Mouse (Mus musculus) midbrain, embryonic 11.5 days (tissue): ENCODE results near the gene Rtp4. TPM values are rescaled to one million over a fixed set of nuclear protein-coding genes. Genes with fewer than 3 reads are reported as not detected.

Source experiments
- ATAC-seq: fragments of 200-750 bp; cut with Nextera tagmentation; 2 replicates; pipeline ENCODE4 v1.8.0; 2017; ENCODE audit warnings: moderate TSS enrichment, moderate library complexity; ENCODE audit not compliant: low FRiP score
- DNase-seq: peaks from one replicate; pipeline ENCODE4 v3.0.0; 2015; ENCODE audit warnings: low spot score; ENCODE audit errors: missing footprints
- H3K27ac ChIP-seq: fragments of 300-500 bp; sonication (generic); 2 replicates; pipeline ENCODE4 v1.5.1; 2014; ENCODE audit warnings: low read depth, low read length
- H3K27me3 ChIP-seq: fragments of 300-500 bp; sonication (generic); 2 replicates; pipeline ENCODE4 v1.6.1; 2014; ENCODE audit warnings: mild to moderate bottlenecking, low read length, moderate library complexity, mixed read lengths; ENCODE audit not compliant: control insufficient read depth, insufficient read depth
- H3K36me3 ChIP-seq: fragments of 300-500 bp; sonication (generic); 2 replicates; pipeline ENCODE4 v1.6.1; 2014; ENCODE audit warnings: mild to moderate bottlenecking, low read length, moderate library complexity, mixed read lengths; ENCODE audit not compliant: control insufficient read depth, insufficient read depth
- H3K4me1 ChIP-seq: fragments of 300-500 bp; sonication (generic); 2 replicates; pipeline ENCODE4 v1.6.1; 2014; ENCODE audit warnings: low read length; ENCODE audit not compliant: control insufficient read depth, insufficient read depth
- H3K4me2 ChIP-seq: fragments of 300-500 bp; sonication (generic); 2 replicates; pipeline ENCODE4 v1.6.1; 2014; ENCODE audit warnings: mild to moderate bottlenecking, moderate library complexity
- H3K4me3 ChIP-seq: fragments of 300-500 bp; sonication (generic); 2 replicates; pipeline ENCODE4 v1.5.1; 2014; ENCODE audit warnings: low read depth, low read length
- H3K9ac ChIP-seq: fragments of 300-500 bp; sonication (generic); 2 replicates; pipeline ENCODE4 v1.6.1; 2014; ENCODE audit warnings: low read length
- H3K9me3 ChIP-seq: fragments of 300-500 bp; sonication (generic); 2 replicates; pipeline ENCODE4 v1.6.1; 2016; ENCODE audit warnings: low read length; ENCODE audit not compliant: control insufficient read depth
- WGBS: fragments of 180-500 bp; shearing (Covaris S2); extraction: QIAGEN DNeasy Blood & Tissue Kit; methylation state at CpG from one replicate; pipeline ENCODE4 v1.1.7; 2014; 5-methylcytosine and 5-hydroxymethylcytosine counted together
- polyA plus RNA-seq: library from polyadenylated mRNA; unstranded; fragments of >200 nt; fragmentation: Nextera tagmentation; extraction: Ambion mirVana; gene quantifications from 2 replicates; pipeline ENCODE4 v1.2.1, GENCODE M21; 2014

Rtp4 gene
- polyA plus RNA-seq, 1 experiment from 2014 or later = 2.2 TPM

- WGBS = 85% methylated on average over 10 of the region's 10 CpGs
- Histone ChIP-seq H3K27me3 (no peaks in the 10 kb centered on the region), H3K9me3 (no peaks in the 10 kb centered on the region), H3K4me2 (peak overlapping the region; percentile 56), H3K4me3 (no peak overlapping the region), H3K36me3 (no peaks in the 10 kb centered on the region), H3K9ac (no peak overlapping the region), H3K4me1 (peaks cover 5% of the 10 kb centered on the region; the same call in 1 of the 2 replicates), H3K27ac (no peak overlapping the region)
- peak; percentile 54 for DNase-seq
- no peak for ATAC-seq
Measured at GRCm38 (mm10) chr16:23518567-23519369, 1.3 kb upstream of the Rtp4 start.

- WGBS = 13% methylated on average over 1 of the region's 1 CpGs
- ATAC-seq = no peak
- Histone ChIP-seq H3K9ac (peak overlapping the region; percentile 76), H3K27ac (peak overlapping the region; percentile 81; the same call in 1 of the 2 replicates), H3K36me3 (no peaks in the 10 kb centered on the region), H3K4me2 (peak overlapping the region; percentile 56), H3K9me3 (no peaks in the 10 kb centered on the region), H3K27me3 (no peaks in the 10 kb centered on the region), H3K4me3 (peak overlapping the region; percentile 40), H3K4me1 (peaks cover 5% of the 10 kb centered on the region; the same call in 1 of the 2 replicates)
- DNase-seq = peak; percentile 85
Measured at GRCm38 (mm10) chr16:23519771-23520170, 320 bp upstream of the Rtp4 start.

- peaks cover 4% of the 10 kb centered on the region; the same call in 1 of the 2 replicates for H3K9me3 ChIP-seq
- 23% methylated on average over 5 of the region's 5 CpGs for WGBS
- no peak overlapping the region for H3K4me3 ChIP-seq
- peak overlapping the region; percentile 24; the same call in 1 of the 2 replicates for H3K9ac ChIP-seq
- DNase-seq (peak; percentile 88), ATAC-seq (peak; percentile 31; the same call in 1 of the 2 replicates)
- no peaks in the 10 kb centered on the region for H3K27me3 ChIP-seq
- H3K27ac ChIP-seq = peak overlapping the region; percentile 81
- H3K4me2 ChIP-seq = peak overlapping the region; percentile 56
- peaks cover 5% of the 10 kb centered on the region; the same call in 1 of the 2 replicates for H3K4me1 ChIP-seq
- H3K36me3 ChIP-seq = no peaks in the 10 kb centered on the region
Measured at GRCm38 (mm10) chr16:23521092-23521491, 1.0 kb downstream of the Rtp4 start.

- Histone ChIP-seq H3K4me2 (no peak overlapping the region), H3K9me3 (peaks cover 4% of the 10 kb centered on the region; the same call in 1 of the 2 replicates), H3K27ac (no peak overlapping the region), H3K36me3 (no peaks in the 10 kb centered on the region), H3K27me3 (no peaks in the 10 kb centered on the region), H3K4me1 (peaks cover 5% of the 10 kb centered on the region; the same call in 1 of the 2 replicates), H3K4me3 (no peak overlapping the region), H3K9ac (no peak overlapping the region)
- WGBS = 90% methylated on average over 5 of the region's 5 CpGs
- DNase-seq = peak; percentile 60
- no peak for ATAC-seq
Measured at GRCm38 (mm10) chr16:23522081-23522480, 2.0 kb downstream of the Rtp4 start.

- WGBS = 87% methylated on average over 4 of the region's 4 CpGs
- ATAC-seq (no peak), DNase-seq (no peak)
- no peak overlapping the region for H3K9ac ChIP-seq
- no peaks in the 10 kb centered on the region for H3K27me3 ChIP-seq
- H3K9me3 ChIP-seq = peaks cover 4% of the 10 kb centered on the region; the same call in 1 of the 2 replicates
- no peak overlapping the region for H3K4me3 ChIP-seq
- H3K36me3 ChIP-seq = no peaks in the 10 kb centered on the region
- H3K4me2 ChIP-seq = no peak overlapping the region
- H3K4me1 ChIP-seq = no peaks in the 10 kb centered on the region
- H3K27ac ChIP-seq = no peak overlapping the region
Measured at GRCm38 (mm10) chr16:23529186-23529585, 9.1 kb downstream of the Rtp4 start.

- no peaks in the 10 kb centered on the region for H3K36me3 ChIP-seq
- ATAC-seq = no peak
- no peaks in the 10 kb centered on the region for H3K27me3 ChIP-seq
- no peak overlapping the region for H3K9ac ChIP-seq
- no peaks in the 10 kb centered on the region for H3K4me1 ChIP-seq
- H3K4me3 ChIP-seq = no peak overlapping the region
- no peaks in the 10 kb centered on the region for H3K9me3 ChIP-seq
- WGBS = 84% methylated on average over 3 of the region's 3 CpGs
- no peak overlapping the region for H3K4me2 ChIP-seq
- no peak overlapping the region for H3K27ac ChIP-seq
- DNase-seq = no peak
Measured at GRCm38 (mm10) chr16:23533707-23534106, 13.6 kb downstream of the Rtp4 start.

GRCm38 (mm10) chr16:23541046-23541445, 21.0 kb downstream of the Rtp4 start:
- no peaks in the 10 kb centered on the region for H3K27me3 ChIP-seq
- no peak overlapping the region for H3K27ac ChIP-seq
- 63% methylated on average over 4 of the region's 4 CpGs for WGBS
- H3K36me3 ChIP-seq = no peaks in the 10 kb centered on the region
- H3K9me3 ChIP-seq = no peaks in the 10 kb centered on the region
- no peak overlapping the region for H3K4me3 ChIP-seq
- no peaks in the 10 kb centered on the region for H3K4me1 ChIP-seq
- no peak overlapping the region for H3K9ac ChIP-seq
- H3K4me2 ChIP-seq = no peak overlapping the region
- DNase-seq (no peak), ATAC-seq (no peak)

DNA sequence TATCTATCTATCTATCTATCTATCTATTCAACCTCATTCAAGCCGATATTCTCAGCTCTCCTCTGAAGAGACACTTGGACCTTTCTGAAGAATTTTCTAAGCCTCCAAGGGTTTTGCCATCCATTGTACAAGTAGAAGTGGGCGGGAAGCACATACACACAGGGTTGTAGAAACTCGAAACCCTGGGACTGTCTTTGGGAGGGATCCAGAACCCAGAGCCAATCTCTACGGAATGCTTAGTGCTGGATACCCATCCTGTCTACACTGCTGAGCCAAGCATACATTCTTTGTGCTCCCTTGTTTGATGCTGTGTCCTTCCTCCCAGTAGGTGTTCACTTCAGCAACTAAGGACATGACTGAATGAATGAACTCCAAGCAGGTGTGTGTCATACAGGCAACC, 22.8 kb downstream of the Rtp4 start:
- no peak overlapping the region for H3K27ac ChIP-seq
- H3K9me3 ChIP-seq = no peaks in the 10 kb centered on the region
- no peak overlapping the region for H3K4me3 ChIP-seq
- no peaks in the 10 kb centered on the region for H3K4me1 ChIP-seq
- no peaks in the 10 kb centered on the region for H3K36me3 ChIP-seq
- H3K9ac ChIP-seq = no peak overlapping the region
- no peak overlapping the region for H3K4me2 ChIP-seq
- DNase-seq (no peak), ATAC-seq (no peak)
- H3K27me3 ChIP-seq = no peaks in the 10 kb centered on the region
- WGBS = 73% methylated on average over 4 of the region's 4 CpGs

- ATAC-seq (no peak), DNase-seq (no peak)
- no peak overlapping the region for H3K27ac ChIP-seq
- no peaks in the 10 kb centered on the region for H3K4me1 ChIP-seq
- H3K4me3 ChIP-seq = no peak overlapping the region
- WGBS = 76% methylated on average over 7 of the region's 7 CpGs
- no peaks in the 10 kb centered on the region for H3K27me3 ChIP-seq
- H3K9ac ChIP-seq = no peak overlapping the region
- H3K36me3 ChIP-seq = no peaks in the 10 kb centered on the region
- H3K4me2 ChIP-seq = no peak overlapping the region
- H3K9me3 ChIP-seq = no peaks in the 10 kb centered on the region
Measured at GRCm38 (mm10) chr16:23544361-23544760, 24.3 kb downstream of the Rtp4 start.
